Mouse (Mus musculus) hindbrain, postnatal 0 days (tissue): ENCODE data around the gene Tstd3. TPM values are rescaled to one million over a fixed set of nuclear protein-coding genes. Genes with fewer than 3 reads are reported as not detected.
A peak's percentile ranks its signal among the peaks of the same experiment; 100 is the strongest.

Experiments
- ATAC-seq: fragments of 200-750 bp; cut with Nextera tagmentation; 2 replicates; pipeline ENCODE4 v1.8.0; 2017; ENCODE audit warnings: mild to moderate bottlenecking, moderate TSS enrichment, moderate library complexity
- DNase-seq: peaks from one replicate; pipeline ENCODE4 v3.0.0-alpha.2; 2015; ENCODE audit warnings: low spot score
- H3K27ac ChIP-seq: fragments of 300-500 bp; sonication (generic); 2 replicates; pipeline ENCODE4 v1.5.1; 2014; ENCODE audit warnings: mild to moderate bottlenecking
- H3K27me3 ChIP-seq: fragments of 300-500 bp; sonication (generic); 2 replicates; pipeline ENCODE4 v1.6.1; 2014; ENCODE audit warnings: low read length, mixed read lengths; ENCODE audit not compliant: insufficient read depth
- H3K36me3 ChIP-seq: fragments of 300-500 bp; sonication (generic); 2 replicates; pipeline ENCODE4 v1.6.1; 2014; ENCODE audit warnings: low read length, mixed read lengths; ENCODE audit not compliant: insufficient read depth
- H3K4me1 ChIP-seq: fragments of 300-500 bp; sonication (generic); 2 replicates; pipeline ENCODE4 v1.6.1; 2014; ENCODE audit warnings: antibody characterized with exemption, low read length, mixed read lengths; ENCODE audit not compliant: insufficient read depth
- H3K4me2 ChIP-seq: fragments of 300-500 bp; sonication (generic); 2 replicates; pipeline ENCODE4 v1.6.1; 2014; ENCODE audit warnings: low read depth, mild to moderate bottlenecking, low read length, moderate library complexity, mixed read lengths
- H3K4me3 ChIP-seq: fragments of 300-500 bp; sonication (generic); 2 replicates; pipeline ENCODE4 v1.5.1; 2014; ENCODE audit warnings: low read length
- H3K9ac ChIP-seq: fragments of 300-500 bp; sonication (generic); replicated peaks from 2 replicates; pipeline ENCODE4 v1.6.1; 2014; ENCODE audit warnings: mild to moderate bottlenecking, low read length, moderate library complexity, mixed read lengths
- H3K9me3 ChIP-seq: fragments of 300-500 bp; sonication (generic); 2 replicates; pipeline ENCODE4 v1.6.1; 2016; ENCODE audit warnings: low read length, mixed read lengths
- CTCF ChIP-seq: IDR thresholded peaks from 2 replicates; pipeline ENCODE4 v1.5.1; 2016; ENCODE audit warnings: antibody characterized with exemption, control low read depth, low read depth
- WGBS: fragments of 180-500 bp; shearing (Covaris S2); extraction: QIAGEN DNeasy Blood & Tissue Kit; methylation state at CpG from one replicate; pipeline ENCODE4 v1.1.7; 2014; 5-methylcytosine and 5-hydroxymethylcytosine counted together
- polyA plus RNA-seq: library from polyadenylated mRNA; unstranded; fragments of >200 nt; fragmentation: Nextera tagmentation; extraction: Ambion mirVana; gene quantifications from 2 replicates; pipeline ENCODE4 v1.2.1, GENCODE M21; 2015
- total RNA-seq: library from RNA; depleted of rRNA; stranded (reverse); fragments of >200 nt; gene quantifications from 2 replicates; pipeline ENCODE4 v1.2.3, GENCODE M21; 2014; rRNA removed

Gene Tstd3
- total RNA-seq (11.4 and 16.7 TPM in 2 replicates), polyA plus RNA-seq (24.8 and 26.1 TPM in 2 replicates)

DNA sequence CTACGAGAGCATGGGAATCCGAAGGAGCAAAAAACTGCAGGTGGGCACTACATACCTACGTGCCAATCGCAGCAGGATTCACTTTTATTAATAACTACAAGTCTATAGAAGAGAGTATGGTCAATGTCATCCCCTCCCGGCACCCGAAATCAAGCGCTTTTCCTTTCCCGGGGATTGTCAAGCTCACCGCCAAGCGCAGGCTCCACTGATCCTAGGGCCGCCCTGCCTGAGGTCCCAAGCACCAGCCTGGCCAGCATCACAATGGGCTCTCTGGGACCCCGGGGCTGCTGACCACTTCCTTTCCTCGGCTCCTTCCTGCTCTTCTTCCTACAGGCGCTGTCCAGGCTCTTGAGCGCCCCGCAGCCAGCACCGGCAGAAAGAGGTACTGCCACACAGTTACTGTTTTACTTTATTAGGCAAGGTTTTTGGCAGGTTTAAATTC, at the start of gene Tstd3, which contains the start of gene Usp45:
TSS of gene Tstd3 (minus strand) at position 350 of the 442 bp plus-strand sequence.
TSS of gene Usp45 (plus strand) at position 294 of the 442 bp plus-strand sequence.
- peak within 1 kb of the TSS; percentile 63 for H3K4me2 ChIP-seq
- DNase-seq, result peak; percentile 91
- H3K36me3 ChIP-seq, result no peaks in the 10 kb centered on the region
- H3K9me3 ChIP-seq, result no peaks in the 10 kb centered on the region
- under 1% methylated on average over 17 of the region's 17 CpGs for WGBS
- peak; percentile 92 for TF ChIP-seq CTCF
- no peaks in the 10 kb centered on the region for H3K4me1 ChIP-seq
- peak within 1 kb of the TSS; percentile 69 for H3K4me3 ChIP-seq
- ATAC-seq, result peak; percentile 98
- peak within 1 kb of the TSS; percentile 83 for H3K27ac ChIP-seq
- no peaks in the 10 kb centered on the region for H3K27me3 ChIP-seq
- H3K9ac ChIP-seq, result peak within 1 kb of the TSS; percentile 68

GRCm38 (mm10) chr4:21814029-21814428, 47.0 kb upstream of the Tstd3 start:
- H3K9ac ChIP-seq, result no peak overlapping the region
- H3K27ac ChIP-seq, result no peak overlapping the region
- DNase-seq (peak; percentile 88), ATAC-seq (peak; percentile 81; the same call in 1 of the 2 replicates)
- 34% methylated on average over 2 of the region's 2 CpGs for WGBS
- TF ChIP-seq CTCF, result peak; percentile 92
- no peaks in the 10 kb centered on the region for H3K27me3 ChIP-seq
- H3K4me2 ChIP-seq, result no peak overlapping the region
- H3K4me1 ChIP-seq, result no peaks in the 10 kb centered on the region
- H3K9me3 ChIP-seq, result no peaks in the 10 kb centered on the region
- peaks cover 22% of the 10 kb centered on the region; the same call in 1 of the 2 replicates for H3K36me3 ChIP-seq
- H3K4me3 ChIP-seq, result no peak overlapping the region

- no peak for TF ChIP-seq CTCF
- Histone ChIP-seq H3K27ac (no peak overlapping the region), H3K4me1 (no peaks in the 10 kb centered on the region), H3K4me3 (no peak overlapping the region), H3K4me2 (no peak overlapping the region), H3K27me3 (no peaks in the 10 kb centered on the region), H3K9ac (no peak overlapping the region), H3K9me3 (no peaks in the 10 kb centered on the region), H3K36me3 (peaks cover 19% of the 10 kb centered on the region; the same call in 1 of the 2 replicates)
- ATAC-seq (no peak), DNase-seq (no peak)
- 90% methylated on average over 6 of the region's 6 CpGs for WGBS
Observed at GRCm38 (mm10) chr4:21812635-21813034, 45.6 kb upstream of the Tstd3 start.

DNA sequence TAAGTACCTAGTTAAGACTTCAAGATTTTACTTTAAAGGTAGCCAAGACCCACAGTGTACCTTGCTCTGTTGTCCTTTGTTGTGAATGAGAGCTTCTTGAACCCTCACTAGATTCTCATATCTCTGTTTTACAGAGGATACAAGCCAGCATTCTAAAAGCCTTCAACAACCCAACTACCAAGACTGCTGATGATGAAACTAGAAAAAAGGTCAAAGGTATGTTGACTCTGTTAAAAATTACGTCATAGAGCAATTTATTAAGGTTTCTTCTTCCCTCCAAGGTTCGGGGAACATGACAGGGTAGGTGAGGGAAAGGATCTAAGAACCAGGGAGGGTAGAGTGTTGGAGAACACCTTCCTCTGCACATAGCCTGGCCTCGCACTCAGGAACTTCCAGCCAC, 43.6 kb upstream of the Tstd3 start:
- H3K4me2 ChIP-seq, result no peak overlapping the region
- DNase-seq (no peak), ATAC-seq (no peak)
- no peaks in the 10 kb centered on the region for H3K27me3 ChIP-seq
- 93% methylated on average over 3 of the region's 3 CpGs for WGBS
- TF ChIP-seq CTCF, result no peak
- no peaks in the 10 kb centered on the region for H3K4me1 ChIP-seq
- H3K4me3 ChIP-seq, result no peak overlapping the region
- H3K9ac ChIP-seq, result no peak overlapping the region
- H3K36me3 ChIP-seq, result peaks cover 14% of the 10 kb centered on the region; the same call in 1 of the 2 replicates
- H3K9me3 ChIP-seq, result no peaks in the 10 kb centered on the region
- no peak overlapping the region for H3K27ac ChIP-seq

DNA sequence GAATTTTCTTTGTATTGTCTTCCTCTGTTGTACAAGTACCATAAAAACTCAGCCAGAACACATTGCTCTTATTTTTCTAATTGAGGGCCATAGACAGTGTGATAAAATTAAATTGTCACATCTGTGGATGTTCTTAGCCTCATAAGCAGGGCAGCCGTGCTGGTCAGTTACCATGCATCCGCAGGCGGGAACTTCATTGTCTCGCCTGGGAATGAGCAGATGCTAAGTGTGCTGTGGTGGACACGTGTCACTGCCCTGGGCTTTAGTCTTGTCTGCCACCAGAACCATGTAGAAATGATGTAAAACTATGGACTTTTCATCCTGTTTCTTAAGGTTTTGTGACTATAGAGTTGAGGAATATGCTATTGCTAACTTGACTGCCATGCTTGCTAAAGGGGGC, 40.2 kb upstream of the Tstd3 start:
- ATAC-seq, result 0 out of 2 replicates have a peak, but pooled peaks have one; percentile 43
- no peaks in the 10 kb centered on the region for H3K4me1 ChIP-seq
- WGBS, result 46% methylated on average over 5 of the region's 5 CpGs

GRCm38 (mm10) chr4:21801620-21802019, 34.6 kb upstream of the Tstd3 start:
- Histone ChIP-seq H3K27me3 (no peaks in the 10 kb centered on the region), H3K9me3 (no peaks in the 10 kb centered on the region), H3K27ac (no peak overlapping the region), H3K4me1 (no peaks in the 10 kb centered on the region), H3K9ac (no peak overlapping the region), H3K36me3 (peaks cover 37% of the 10 kb centered on the region), H3K4me2 (no peak overlapping the region), H3K4me3 (no peak overlapping the region)
- no peak for TF ChIP-seq CTCF
- ATAC-seq, result no peak
- WGBS, result 92% methylated on average over 2 of the region's 2 CpGs
- DNase-seq, result no peak

More for the DNA sequence above, 40.2 kb upstream of the Tstd3 start:
- Histone ChIP-seq H3K9ac (no peak overlapping the region), H3K27me3 (no peaks in the 10 kb centered on the region), H3K9me3 (no peaks in the 10 kb centered on the region), H3K4me2 (no peak overlapping the region), H3K36me3 (peaks cover 19% of the 10 kb centered on the region; the same call in 1 of the 2 replicates), H3K27ac (no peak overlapping the region), H3K4me3 (no peak overlapping the region)
- TF ChIP-seq CTCF, result no peak
- no peak for DNase-seq

DNA sequence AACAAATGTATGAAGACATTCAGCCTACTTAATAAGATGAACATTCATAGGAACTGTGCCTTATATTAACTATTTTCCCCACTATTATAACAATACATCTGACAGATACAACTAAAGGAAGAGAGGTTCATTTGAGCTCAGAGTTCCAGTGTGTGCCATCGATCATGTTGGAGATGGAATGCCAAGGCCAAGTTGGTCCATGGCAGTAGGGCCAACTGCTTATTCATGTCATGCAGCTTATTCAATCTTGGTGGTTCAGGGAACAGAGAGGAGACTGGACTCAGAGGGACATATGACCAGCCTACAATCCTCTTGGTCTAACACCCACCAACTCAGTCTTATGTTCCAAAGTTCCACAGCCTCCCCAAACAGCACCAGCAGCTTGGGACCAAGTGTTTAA, 34.0 kb upstream of the Tstd3 start:
- peaks cover 37% of the 10 kb centered on the region for H3K36me3 ChIP-seq
- WGBS, result 100% methylated on average over 1 of the region's 1 CpGs

More for the DNA sequence above, 34.0 kb upstream of the Tstd3 start:
- no peak for TF ChIP-seq CTCF
- Histone ChIP-seq H3K9me3 (no peaks in the 10 kb centered on the region), H3K4me3 (no peak overlapping the region), H3K4me2 (no peak overlapping the region), H3K9ac (no peak overlapping the region), H3K27ac (no peak overlapping the region), H3K4me1 (no peaks in the 10 kb centered on the region), H3K27me3 (no peaks in the 10 kb centered on the region)
- ATAC-seq (no peak), DNase-seq (no peak)
